Mouse (Mus musculus): Measurements from ENCODE around the gene Zfyve1. TPM values are rescaled to one million over a fixed set of nuclear protein-coding genes. Genes with fewer than 3 reads are reported as not detected.

The Zfyve1 gene
- total RNA-seq, 2 experiments from 2014 or later = 42.6 to 45.9 TPM

DNA sequence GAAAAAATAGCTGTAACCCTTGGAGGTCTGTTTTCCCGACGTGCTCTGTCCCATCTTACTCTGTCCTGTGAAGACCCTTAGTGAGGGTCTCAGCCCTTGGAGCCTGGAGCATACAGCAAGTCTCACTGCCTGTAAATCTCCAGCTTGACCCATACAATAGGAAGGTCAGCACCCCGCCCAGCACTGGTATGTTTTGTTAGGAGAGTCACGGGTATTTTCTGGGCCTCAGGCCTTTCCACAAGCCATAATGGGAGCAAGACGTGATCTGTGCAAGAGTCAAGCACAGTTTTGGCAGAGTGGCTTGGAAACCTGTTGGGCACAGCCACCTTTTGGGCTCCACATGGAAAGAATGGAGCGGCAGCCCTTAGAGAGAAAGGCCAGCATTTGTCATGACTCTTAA lies 69.2 kb downstream of the Zfyve1 start:
- no peak for TF ChIP-seq CTCF (conservative IDR thresholded peaks at IDR 0.05)
- Histone ChIP-seq H3K27ac (no peak overlapping the region), H3K4me3 (no peak overlapping the region)
- no peak for DNase-seq (ENCODE audit: low spot score in 2 of 2)

GRCm38 (mm10) chr12:83525822-83526544 lies 71.0 kb downstream of the Zfyve1 start:
- no peak for DNase-seq (ENCODE audit: low spot score in 2 of 2)
- Histone ChIP-seq H3K4me3 (no peak overlapping the region), H3K27ac (no peak overlapping the region)
- no peak for TF ChIP-seq CTCF (conservative IDR thresholded peaks at IDR 0.05)

GRCm38 (mm10) chr12:83524329-83524728 lies 72.7 kb downstream of the Zfyve1 start:
- H3K27ac ChIP-seq = no peak overlapping the region
- no peak overlapping the region for H3K4me3 ChIP-seq
- DNase-seq (ENCODE audit: low spot score in 2 of 2) = no peak
- TF ChIP-seq CTCF (conservative IDR thresholded peaks at IDR 0.05) = peak; percentile 33

GRCm38 (mm10) chr12:83523892-83524291 lies 73.1 kb downstream of the Zfyve1 start:
- Histone ChIP-seq H3K27ac (no peak overlapping the region), H3K4me3 (no peak overlapping the region)
- TF ChIP-seq CTCF (conservative IDR thresholded peaks at IDR 0.05) = no peak
- DNase-seq (ENCODE audit: low spot score in 2 of 2) = no peak

DNA sequence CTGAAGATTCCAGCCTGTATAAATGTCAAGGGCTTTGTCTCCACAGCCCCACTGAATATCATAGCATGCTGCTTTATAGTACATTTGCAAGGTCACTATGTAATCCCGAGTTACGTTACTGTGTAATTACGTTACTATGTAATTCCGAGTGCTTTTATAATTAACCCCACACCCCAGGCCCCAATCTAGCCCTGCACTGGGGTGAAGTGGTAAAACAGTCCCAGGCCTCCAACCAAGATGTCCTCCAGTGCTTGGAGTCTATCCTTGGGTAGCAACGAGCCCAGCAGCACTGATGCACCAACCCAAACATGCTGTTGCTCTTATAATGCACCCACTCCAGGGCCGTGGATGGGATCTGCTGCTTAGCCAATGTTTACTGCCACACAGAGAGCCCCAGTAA lies 74.0 kb downstream of the Zfyve1 start:
- TF ChIP-seq CTCF (conservative IDR thresholded peaks at IDR 0.05) = no peak
- no peak for DNase-seq (ENCODE audit: low spot score in 2 of 2)
- no peak overlapping the region for H3K4me3 ChIP-seq

DNA sequence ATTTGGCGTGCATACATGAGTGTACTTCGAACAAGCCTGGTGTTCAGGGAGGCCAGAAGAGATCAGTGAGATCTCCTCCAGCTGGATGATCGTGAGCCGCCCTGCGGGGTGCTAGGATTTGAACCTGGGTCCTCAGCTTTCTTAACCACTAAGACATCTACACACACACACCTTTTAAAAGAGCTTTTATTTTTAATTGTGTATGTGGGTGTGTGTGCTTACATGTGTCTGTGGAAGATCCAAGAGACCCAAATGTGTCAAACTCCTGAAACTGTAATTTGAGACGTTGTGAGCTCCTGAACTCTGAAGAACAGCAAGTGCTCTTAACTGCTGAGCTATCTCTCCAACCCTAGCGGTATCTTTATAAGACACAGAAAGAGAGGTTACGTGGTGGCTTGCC lies 75.9 kb downstream of the Zfyve1 start:
- DNase-seq (ENCODE audit: low spot score in 2 of 2) = no peak
- peak overlapping the region; percentile 76 for H3K4me3 ChIP-seq
- peak overlapping the region; percentile 84; the same call in 1 of the 2 replicates for H3K27ac ChIP-seq
- TF ChIP-seq CTCF (conservative IDR thresholded peaks at IDR 0.05) = no peak

More for the DNA sequence above, 74.0 kb downstream of the Zfyve1 start:
- H3K27ac ChIP-seq = no peak overlapping the region

- DNase-seq (ENCODE audit: low spot score in 2 of 2) = peak; percentile 94 to 97
- Histone ChIP-seq H3K4me3 (peak within 1 kb of the TSS; percentile 76), H3K27ac (peak within 1 kb of the TSS; percentile 84)
- peak; percentile 31 for TF ChIP-seq CTCF (conservative IDR thresholded peaks at IDR 0.05)
These were observed 76.6 kb downstream of the Zfyve1 start, which contains the start of gene Dcaf4 for GRCm38 (mm10) chr12:83520311-83520890. TSS of gene Dcaf4 (plus strand) at chr12:83520466.

GRCm38 (mm10) chr12:83517580-83517979 lies 79.4 kb downstream of the Zfyve1 start:
- no peak overlapping the region for H3K27ac ChIP-seq
- no peak for DNase-seq (ENCODE audit: low spot score in 2 of 2)
- TF ChIP-seq CTCF (conservative IDR thresholded peaks at IDR 0.05) = no peak
- H3K4me3 ChIP-seq = no peak overlapping the region

DNA sequence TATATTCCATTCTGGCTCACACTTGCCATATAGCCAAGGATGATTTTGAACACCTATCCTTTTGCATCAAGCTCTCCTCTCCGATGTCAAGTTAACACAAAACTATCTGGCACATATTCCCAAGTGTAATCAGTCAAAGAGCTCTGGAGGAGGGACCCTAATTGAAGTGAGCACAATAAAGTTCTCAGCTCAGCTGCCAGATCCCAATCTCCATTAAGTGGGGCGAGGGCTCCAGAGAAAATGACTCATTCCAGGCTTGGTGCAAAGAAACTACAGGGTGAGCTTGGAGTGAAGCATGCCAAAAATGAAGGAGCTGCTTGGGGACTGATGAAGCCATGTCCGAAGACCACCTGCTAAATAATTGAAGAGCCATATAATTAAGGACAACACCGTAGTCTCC lies 82.8 kb downstream of the Zfyve1 start:
- DNase-seq (ENCODE audit: low spot score in 2 of 2) = no peak
- no peak for TF ChIP-seq CTCF (conservative IDR thresholded peaks at IDR 0.05)

DNA sequence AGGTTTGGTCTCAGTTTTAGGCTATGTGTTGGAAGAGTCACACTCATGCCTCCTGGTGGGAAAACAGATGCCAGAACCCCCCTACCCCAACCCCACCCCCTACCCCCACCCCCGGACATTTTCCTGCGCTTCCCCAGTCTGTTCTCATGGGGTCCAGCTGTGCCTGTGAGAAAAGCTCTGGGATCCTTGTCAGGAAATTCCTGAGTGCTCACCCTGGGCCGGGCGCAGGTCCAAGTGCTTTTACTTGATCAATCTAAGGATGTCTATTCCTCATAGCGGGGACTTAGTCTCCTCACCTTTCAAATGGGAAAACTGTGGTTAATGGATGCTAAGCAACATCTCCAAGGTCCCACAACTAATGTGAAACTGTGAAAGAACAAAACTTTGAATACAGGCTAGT lies 83.8 kb downstream of the Zfyve1 start:
- no peak overlapping the region for H3K4me3 ChIP-seq
- H3K27ac ChIP-seq = no peak overlapping the region
- no peak for TF ChIP-seq CTCF (conservative IDR thresholded peaks at IDR 0.05)
- DNase-seq (ENCODE audit: low spot score in 2 of 2) = no peak

More for the DNA sequence above, 82.8 kb downstream of the Zfyve1 start:
- H3K4me3 ChIP-seq = no peak overlapping the region
- H3K27ac ChIP-seq = no peak overlapping the region

DNA sequence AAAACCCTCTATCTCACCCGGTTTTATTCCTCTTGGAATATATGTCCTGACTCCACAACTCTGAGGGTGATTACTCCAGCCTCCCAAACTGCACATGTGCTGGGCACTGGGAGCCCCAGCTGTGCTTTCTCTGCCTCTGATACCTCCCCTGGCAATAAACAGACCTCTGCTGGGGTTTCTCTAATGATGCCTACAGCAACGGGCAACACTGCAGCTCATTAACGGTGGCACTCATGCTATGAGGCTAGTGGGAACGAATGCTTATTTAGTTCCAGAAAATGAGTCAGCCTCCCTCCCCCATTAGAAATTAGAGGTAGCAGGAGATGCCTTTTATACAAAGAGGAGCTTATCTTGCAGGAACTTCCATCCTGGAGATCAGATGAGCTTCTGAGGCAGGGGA lies 84.2 kb downstream of the Zfyve1 start:
- Histone ChIP-seq H3K4me3 (no peak overlapping the region), H3K27ac (0 out of 2 replicates have a peak overlapping the region, but pooled peaks have one; percentile 4)
- no peak for TF ChIP-seq CTCF (conservative IDR thresholded peaks at IDR 0.05)
- DNase-seq (ENCODE audit: low spot score in 2 of 2) = no peak

GRCm38 (mm10) chr12:83510586-83510985 lies 86.4 kb downstream of the Zfyve1 start:
- Histone ChIP-seq H3K4me3 (no peak overlapping the region), H3K27ac (no peak overlapping the region)
- DNase-seq (ENCODE audit: low spot score in 2 of 2) = no peak
- no peak for TF ChIP-seq CTCF (conservative IDR thresholded peaks at IDR 0.05)

DNA sequence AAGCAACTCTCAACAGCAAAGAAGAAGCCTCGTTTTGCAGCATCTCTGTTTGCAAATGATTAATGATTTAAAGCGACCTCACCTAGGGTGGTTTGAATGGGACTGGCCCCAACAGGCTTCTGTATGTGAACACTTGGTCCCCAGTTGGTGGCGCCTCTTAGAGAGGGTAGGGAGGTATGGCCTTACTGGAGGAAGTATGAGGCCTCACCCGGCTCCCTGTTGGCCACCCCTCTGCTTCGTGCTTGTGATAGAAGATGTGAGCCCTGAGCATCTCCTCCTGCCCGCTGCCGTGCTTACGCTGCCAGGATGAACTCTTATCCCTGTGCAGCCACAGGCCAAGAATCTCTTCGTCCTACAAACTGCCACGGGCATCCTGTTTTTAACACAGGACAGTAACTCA lies 90.5 kb downstream of the Zfyve1 start:
- Histone ChIP-seq H3K27ac (no peak overlapping the region), H3K4me3 (no peak overlapping the region)
- TF ChIP-seq CTCF (conservative IDR thresholded peaks at IDR 0.05) = no peak
- no peak for DNase-seq (ENCODE audit: low spot score in 2 of 2)

DNA sequence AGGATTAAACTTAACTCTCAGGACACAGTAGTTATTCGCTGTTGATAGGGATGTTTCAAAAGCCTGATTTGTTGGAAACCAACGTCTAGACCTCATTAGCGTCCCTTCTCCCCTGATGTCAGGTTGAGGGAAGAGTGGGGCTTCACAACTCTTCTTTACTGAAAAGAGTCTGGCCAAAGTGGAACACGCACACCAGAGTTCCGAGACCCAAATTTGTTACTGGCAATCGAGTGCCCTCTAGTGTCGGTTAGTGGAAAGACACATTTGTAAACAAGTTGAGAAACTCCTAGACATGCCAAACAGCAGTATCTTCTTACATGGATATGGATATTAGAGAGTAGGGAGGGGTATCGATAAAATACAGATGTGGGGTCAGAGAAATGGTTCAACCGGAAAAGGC lies 94.8 kb downstream of the Zfyve1 start:
- peak; percentile 66 to 82 for DNase-seq (ENCODE audit: low spot score in 2 of 2)
- peak; percentile 93 for TF ChIP-seq CTCF (conservative IDR thresholded peaks at IDR 0.05)

More for the DNA sequence above, 94.8 kb downstream of the Zfyve1 start:
- H3K4me3 ChIP-seq = no peak overlapping the region
- H3K27ac ChIP-seq = no peak overlapping the region

Measured in layer of hippocampus, adult 2 months (tissue).